7 mouse cellular contexts compared by ENCODE assay signal in the genomic region with DNA sequence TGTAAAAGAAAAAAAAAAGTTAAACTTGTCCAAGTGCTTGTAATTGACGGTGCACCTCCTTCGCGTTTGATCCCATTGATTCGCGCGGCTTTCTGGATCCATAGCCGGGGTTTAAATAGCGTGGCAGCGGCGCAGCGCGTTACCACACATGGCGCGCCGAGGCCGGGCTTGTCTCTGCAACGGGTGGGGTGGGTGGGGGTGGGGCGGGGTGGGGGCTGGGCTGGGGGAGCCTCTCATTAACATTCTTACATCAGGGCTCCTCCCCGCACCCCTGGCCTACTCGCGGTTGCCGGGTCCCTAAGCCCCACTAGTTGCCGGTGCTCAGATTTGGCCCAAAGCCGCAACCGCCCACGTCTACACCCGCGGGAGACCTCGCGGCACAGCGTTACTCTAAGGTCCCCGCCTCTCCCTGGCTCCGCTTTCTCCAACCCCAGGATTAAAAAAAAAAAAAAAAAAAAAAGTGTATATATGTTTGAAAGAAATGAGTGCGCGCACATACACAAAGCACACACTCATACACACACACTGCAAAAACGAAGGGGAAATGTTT. TPM values are rescaled to one million over a fixed set of nuclear protein-coding genes. Genes with fewer than 3 reads are reported as not detected.
DNase-seq lines count a peak whose midpoint lies in the region; ATAC-seq and TF ChIP-seq lines count a peak whose summit lies in the region.

No protein-coding gene starts in this region.

- DNase-seq in Muller cell, postnatal 12 days (ENCODE audit: inconsistent ontology term), result peak; percentile 14
- peak; percentile 44 to 69 for DNase-seq in adrenal gland, postnatal 36 days
- peak; percentile 43 for DNase-seq in gastrocnemius, postnatal 10 days
- no peak for DNase-seq in spleen, postnatal 14 days (ENCODE audit: low spot score in 2 of 2)

- no peaks in the 10 kb centered on the region for H3K36me3 ChIP-seq in intestine, postnatal 0 days (ENCODE audit: control insufficient read depth, insufficient read depth)
- no peaks in the 10 kb centered on the region for H3K36me3 ChIP-seq in liver, embryonic 12.5 days
- H3K36me3 ChIP-seq in neural tube, embryonic 12.5 days, result no peaks in the 10 kb centered on the region

- WGBS in intestine, postnatal 0 days, result under 1% methylated on average over 36 of the region's 36 CpGs
- WGBS in liver, embryonic 12.5 days (ENCODE audit: insufficient replicate concordance), result 1% methylated on average over 36 of the region's 36 CpGs
- 2% methylated on average over 36 of the region's 36 CpGs for WGBS in neural tube, embryonic 12.5 days

- peak overlapping the region; percentile 95 for H3K4me2 ChIP-seq in intestine, postnatal 0 days (replicated peaks; ENCODE audit: low read depth)
- H3K4me2 ChIP-seq in liver, embryonic 12.5 days, result peak overlapping the region; percentile 61
- H3K4me2 ChIP-seq in neural tube, embryonic 12.5 days (replicated peaks), result peak overlapping the region; percentile 97

- peak; percentile 31 for ATAC-seq in intestine, postnatal 0 days
- peak; percentile 38; the same call in 1 of the 2 replicates for ATAC-seq in liver, embryonic 12.5 days
- peak; percentile 10; the same call in 1 of the 2 replicates for ATAC-seq in neural tube, embryonic 12.5 days (ENCODE audit: low FRiP score, low read depth)

- H3K27ac ChIP-seq in intestine, postnatal 0 days (ENCODE audit: low read depth, low read length), result peak overlapping the region; percentile 62
- peak overlapping the region; percentile 55; the same call in 1 of the 2 replicates for H3K27ac ChIP-seq in liver, embryonic 12.5 days
- no peak overlapping the region for H3K27ac ChIP-seq in neural tube, embryonic 12.5 days

- H3K4me1 ChIP-seq in intestine, postnatal 0 days (replicated peaks; ENCODE audit: control insufficient read depth, insufficient read depth, low read length), result no peaks in the 10 kb centered on the region
- no peaks in the 10 kb centered on the region for H3K4me1 ChIP-seq in liver, embryonic 12.5 days
- peaks cover 37% of the 10 kb centered on the region for H3K4me1 ChIP-seq in neural tube, embryonic 12.5 days

- peak overlapping the region; percentile 57 for H3K9ac ChIP-seq in intestine, postnatal 0 days (ENCODE audit: low read depth, low read length)
- H3K9ac ChIP-seq in liver, embryonic 12.5 days, result peak overlapping the region; percentile 25; the same call in 1 of the 2 replicates
- H3K9ac ChIP-seq in neural tube, embryonic 12.5 days, result no peak overlapping the region

- TF ChIP-seq CTCF in intestine, postnatal 0 days (IDR thresholded peaks at IDR 0.05; ENCODE audit: low read depth), result no peak

- peak overlapping the region; percentile 63 for H3K4me3 ChIP-seq in intestine, postnatal 0 days (ENCODE audit: low read depth, low read length)
- H3K4me3 ChIP-seq in liver, embryonic 12.5 days, result peak overlapping the region; percentile 51
- H3K4me3 ChIP-seq in neural tube, embryonic 12.5 days, result peak overlapping the region; percentile 36

- H3K27me3 ChIP-seq in intestine, postnatal 0 days (replicated peaks; ENCODE audit: control insufficient read depth, insufficient read depth, low read length), result peaks cover 14% of the 10 kb centered on the region
- peaks cover 66% of the 10 kb centered on the region for H3K27me3 ChIP-seq in liver, embryonic 12.5 days (replicated peaks)
- H3K27me3 ChIP-seq in neural tube, embryonic 12.5 days (replicated peaks), result peaks cover 59% of the 10 kb centered on the region

- H3K9me3 ChIP-seq in intestine, postnatal 0 days (ENCODE audit: control insufficient read depth), result no peaks in the 10 kb centered on the region
- H3K9me3 ChIP-seq in liver, embryonic 12.5 days (replicated peaks), result no peaks in the 10 kb centered on the region
- H3K9me3 ChIP-seq in neural tube, embryonic 12.5 days, result no peaks in the 10 kb centered on the region

RNA-seq across cellular contexts. Expression of a gene that starts 1.0 kb away (rescaled TPM):
- 10 to 100 TPM; 10.2 to 19.9 TPM for total RNA-seq in adrenal gland, postnatal 36 days (2021)
- total RNA-seq in gastrocnemius, postnatal 10 days (2021), result 10 to 100 TPM; 10.6 to 11.2 TPM
- 3.8 and 4.4 TPM in 2 replicates for polyA plus RNA-seq in intestine, postnatal 0 days (2015; fragmentation: Nextera tagmentation; extraction: Ambion mirVana)
- polyA plus RNA-seq in liver, embryonic 12.5 days (2016; fragmentation: Nextera tagmentation; extraction: Ambion mirVana), result 4.0 and 4.4 TPM in 2 replicates
- 6.1 and 6.3 TPM in 2 replicates for polyA plus RNA-seq in neural tube, embryonic 12.5 days (2016; fragmentation: Nextera tagmentation; extraction: Ambion mirVana)

Comparison
In these comparisons a context has a peak if more than half of its experiments do, and no peak if none do; other contexts are left out.
1. DNase-seq: peak in Muller cell, postnatal 12 days (single experiment), adrenal gland, postnatal 36 days (2 of 2) and gastrocnemius, postnatal 10 days (single experiment); none in spleen, postnatal 14 days (0 of 2).
2. Peak in every context shown above with its lines, with median percentiles within 50 percentile points of each other: ATAC-seq, H3K4me2 ChIP-seq and H3K4me3 ChIP-seq.